Mouse (Mus musculus): Measurements from ENCODE around the gene Ttc30b.
"Not testable (repeated sequence)": the region's sequence is repeated elsewhere in the genome, so short reads cannot be mapped to it uniquely, and the experiment has no call there.

The Ttc30b gene

GRCm38 (mm10) chr2:75953320-75953719, 14.9 kb upstream of the Ttc30b start:
- no peak for DNase-seq (ENCODE audit: low read depth, low spot score)

- no peak for DNase-seq (ENCODE audit: low read depth, low spot score)
Observed at GRCm38 (mm10) chr2:75950685-75951084, 12.3 kb upstream of the Ttc30b start.

- DNase-seq (ENCODE audit: low read depth, low spot score), result not testable (repeated sequence)
Observed at GRCm38 (mm10) chr2:75937520-75938116, 767 bp downstream of the Ttc30b start.

- not testable (repeated sequence) for DNase-seq (ENCODE audit: low read depth, low spot score)
Observed at GRCm38 (mm10) chr2:75936685-75937084, 1.7 kb downstream of the Ttc30b start.

GRCm38 (mm10) chr2:75933541-75933940, 4.8 kb downstream of the Ttc30b start:
- DNase-seq (ENCODE audit: low read depth, low spot score), result no peak

GRCm38 (mm10) chr2:75930941-75931340, 7.4 kb downstream of the Ttc30b start:
- DNase-seq (ENCODE audit: low read depth, low spot score), result no peak

- no peak for DNase-seq (ENCODE audit: low read depth, low spot score)
Observed at GRCm38 (mm10) chr2:75929786-75930444, 8.5 kb downstream of the Ttc30b start.

- DNase-seq (ENCODE audit: low read depth, low spot score), result no peak
Observed at GRCm38 (mm10) chr2:75929141-75929540, 9.2 kb downstream of the Ttc30b start.

- no peak for DNase-seq (ENCODE audit: low read depth, low spot score)
Observed at GRCm38 (mm10) chr2:75928011-75928410, 10.4 kb downstream of the Ttc30b start.

- DNase-seq (ENCODE audit: low read depth, low spot score), result no peak
Observed at GRCm38 (mm10) chr2:75926061-75926460, 12.3 kb downstream of the Ttc30b start.

GRCm38 (mm10) chr2:75923807-75924340, 14.5 kb downstream of the Ttc30b start:
- DNase-seq (ENCODE audit: low read depth, low spot score), result no peak

GRCm38 (mm10) chr2:75915040-75915439, 23.3 kb downstream of the Ttc30b start:
- DNase-seq (ENCODE audit: low read depth, low spot score), result no peak

- no peak for DNase-seq (ENCODE audit: low read depth, low spot score)
Observed at GRCm38 (mm10) chr2:75907142-75907541, 31.2 kb downstream of the Ttc30b start.

- DNase-seq (ENCODE audit: low read depth, low spot score), result no peak
Observed at GRCm38 (mm10) chr2:75901869-75902268, 36.5 kb downstream of the Ttc30b start.

- no peak for DNase-seq (ENCODE audit: low read depth, low spot score)
Observed at GRCm38 (mm10) chr2:75900281-75900680, 38.1 kb downstream of the Ttc30b start.

- DNase-seq (ENCODE audit: low read depth, low spot score), result no peak
Observed at GRCm38 (mm10) chr2:75895711-75896110, 42.7 kb downstream of the Ttc30b start.

GRCm38 (mm10) chr2:75891981-75892380, 46.4 kb downstream of the Ttc30b start:
- DNase-seq (ENCODE audit: low read depth, low spot score), result no peak
